Mouse (Mus musculus) spleen, postnatal 14 days (tissue): ENCODE results near the gene Fbxo10.
"Not testable (repeated sequence)": the region's sequence is repeated elsewhere in the genome, so short reads cannot be mapped to it uniquely, and the experiment has no call there.

Experiments used
- DNase-seq, 2 experiments: peaks; one replicate each; pipeline ENCODE4 v3.0.0; 2021 to 2022; ENCODE audit warnings: low spot score in 2 of 2

Fbxo10 gene

GRCm38 (mm10) chr4:45047286-45047887 lies 37.0 kb downstream of the Fbxo10 start:
- no peak for DNase-seq

- DNase-seq = no peak
These were observed 37.7 kb downstream of the Fbxo10 start for GRCm38 (mm10) chr4:45046679-45047078.

- no peak for DNase-seq
These were observed 43.6 kb downstream of the Fbxo10 start for GRCm38 (mm10) chr4:45040795-45041194.

GRCm38 (mm10) chr4:45039546-45039945 lies 44.9 kb downstream of the Fbxo10 start:
- not testable (repeated sequence) for DNase-seq

- DNase-seq = not testable (repeated sequence)
These were observed 45.5 kb downstream of the Fbxo10 start for GRCm38 (mm10) chr4:45038879-45039278.

GRCm38 (mm10) chr4:45037455-45038410 lies 46.7 kb downstream of the Fbxo10 start:
- DNase-seq = no peak

- no peak for DNase-seq
These were observed 47.8 kb downstream of the Fbxo10 start for GRCm38 (mm10) chr4:45036571-45036970.

- DNase-seq = no peak
These were observed 48.4 kb downstream of the Fbxo10 start for GRCm38 (mm10) chr4:45036048-45036447.

- no peak for DNase-seq
These were observed 49.4 kb downstream of the Fbxo10 start for GRCm38 (mm10) chr4:45034693-45035628.

- no peak for DNase-seq
These were observed 51.8 kb downstream of the Fbxo10 start for GRCm38 (mm10) chr4:45032586-45032985.

GRCm38 (mm10) chr4:45026459-45026858 lies 57.9 kb downstream of the Fbxo10 start:
- no peak for DNase-seq

GRCm38 (mm10) chr4:45019009-45019408 lies 65.4 kb downstream of the Fbxo10 start:
- no peak for DNase-seq

- peak; percentile 86 to 91 for DNase-seq
These were observed 65.9 kb downstream of the Fbxo10 start, which contains the start of gene Polr1e for GRCm38 (mm10) chr4:45018452-45018980. Polr1e (plus strand) TSS chr4:45018583.

GRCm38 (mm10) chr4:45015615-45016014 lies 68.8 kb downstream of the Fbxo10 start:
- peak in 1 of 2 experiments; percentile 39 for DNase-seq

- no peak for DNase-seq
These were observed 70.9 kb downstream of the Fbxo10 start for GRCm38 (mm10) chr4:45013537-45013936.

GRCm38 (mm10) chr4:45013031-45013431 lies 71.4 kb downstream of the Fbxo10 start:
- DNase-seq = no peak

- peak; percentile 96 for DNase-seq
These were observed 72.1 kb downstream of the Fbxo10 start, which contains the start of gene Zbtb5 for GRCm38 (mm10) chr4:45012105-45012975. Zbtb5 (minus strand) TSS chr4:45012412.

GRCm38 (mm10) chr4:45011581-45012104 lies 72.8 kb downstream of the Fbxo10 start:
- DNase-seq = peak; percentile 37 to 50

- DNase-seq = no peak
These were observed 73.5 kb downstream of the Fbxo10 start for GRCm38 (mm10) chr4:45010806-45011415.

GRCm38 (mm10) chr4:45005452-45005851 lies 79.0 kb downstream of the Fbxo10 start:
- DNase-seq = no peak
